Mouse (Mus musculus) midbrain, embryonic 12.5 days (tissue): ENCODE measurements around the gene Ttc9c. TPM values are rescaled to one million over a fixed set of nuclear protein-coding genes. Genes with fewer than 3 reads are reported as not detected.

ENCODE experiments used
- ATAC-seq: fragments of 200-750 bp; cut with Nextera tagmentation; 2 replicates; pipeline ENCODE4 v1.8.0; 2017; ENCODE audit warnings: low read depth, moderate TSS enrichment, moderate library complexity; ENCODE audit not compliant: low FRiP score
- H3K27ac ChIP-seq: fragments of 300-500 bp; sonication (generic); replicated peaks from 2 replicates; pipeline ENCODE4 v1.5.1; 2016; ENCODE audit warnings: mild to moderate bottlenecking
- H3K27me3 ChIP-seq: fragments of 300-500 bp; sonication (generic); 2 replicates; pipeline ENCODE4 v1.6.1; 2016; ENCODE audit warnings: mild to moderate bottlenecking
- H3K36me3 ChIP-seq: fragments of 300-500 bp; sonication (generic); 2 replicates; pipeline ENCODE4 v1.6.1; 2016
- H3K4me1 ChIP-seq: fragments of 300-500 bp; sonication (generic); 2 replicates; pipeline ENCODE4 v1.6.1; 2016
- H3K4me2 ChIP-seq: fragments of 300-500 bp; sonication (generic); replicated peaks from 2 replicates; pipeline ENCODE4 v1.6.1; 2016; ENCODE audit warnings: mild to moderate bottlenecking, moderate library complexity
- H3K4me3 ChIP-seq: fragments of 300-500 bp; sonication (generic); 2 replicates; pipeline ENCODE4 v1.5.1; 2016; ENCODE audit warnings: mild to moderate bottlenecking
- H3K9ac ChIP-seq: fragments of 300-500 bp; sonication (generic); replicated peaks from 2 replicates; pipeline ENCODE4 v1.6.1; 2016; ENCODE audit warnings: mild to moderate bottlenecking, moderate library complexity
- H3K9me3 ChIP-seq: fragments of 300-500 bp; sonication (generic); 2 replicates; pipeline ENCODE4 v1.6.1; 2016; ENCODE audit warnings: mild to moderate bottlenecking
- WGBS: fragments of 180-500 bp; shearing (Covaris S2); methylation state at CpG from one replicate; pipeline ENCODE4 v1.1.7; 2016; 5-methylcytosine and 5-hydroxymethylcytosine counted together
- polyA plus RNA-seq: library from polyadenylated mRNA; unstranded; fragments of >200 nt; fragmentation: Nextera tagmentation; extraction: Ambion mirVana; gene quantifications from 2 replicates; pipeline ENCODE4 v1.2.1, GENCODE M21; 2016

Ttc9c gene
- polyA plus RNA-seq: 65.7 and 69.9 TPM in 2 replicates

DNA sequence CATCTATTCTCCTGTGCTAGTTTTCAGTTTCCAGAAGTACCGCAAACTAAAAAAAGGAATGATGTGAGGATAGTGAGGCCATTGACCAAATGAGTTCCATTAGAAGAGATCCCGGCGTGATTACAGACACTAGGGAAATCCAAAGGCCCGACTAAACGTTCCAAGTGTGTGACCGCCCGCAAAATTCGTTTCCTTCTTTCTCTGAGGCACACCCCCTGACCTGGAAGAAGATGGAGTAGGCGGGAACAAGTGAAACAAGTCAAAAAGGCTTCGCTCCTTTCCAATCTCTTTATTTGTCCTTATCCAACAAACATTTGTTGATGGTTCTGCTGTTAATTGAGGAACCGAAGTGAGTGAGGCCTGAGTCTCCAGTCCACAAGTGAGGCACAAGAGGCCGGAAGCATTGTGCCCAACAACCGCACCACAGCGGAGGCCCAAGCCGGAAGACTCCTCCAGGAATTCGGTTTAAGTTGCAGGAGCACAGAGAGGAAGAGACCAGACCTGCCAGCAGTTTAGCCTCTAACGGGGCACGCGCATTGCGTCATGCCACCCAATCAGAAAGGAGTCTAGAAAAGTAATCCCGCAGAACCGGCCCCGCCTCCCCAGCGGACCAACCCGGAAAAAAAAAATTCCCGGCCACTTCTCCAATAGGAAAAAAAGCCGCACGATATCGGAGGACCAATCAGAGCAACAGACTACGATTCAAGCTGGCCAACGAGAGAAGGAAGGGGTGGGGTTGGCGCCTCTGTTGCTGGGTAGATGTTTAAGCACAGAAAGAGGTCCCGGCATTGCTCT, at the start of gene Ttc9c:
Gene Ttc9c (minus strand): TSS at position 533 of the 795 bp plus-strand sequence.
- peak within 1 kb of the TSS; percentile 99 for H3K9ac ChIP-seq
- peak within 1 kb of the TSS; percentile 100 for H3K4me3 ChIP-seq
- WGBS: under 1% methylated on average over 33 of the region's 33 CpGs
- peaks cover 57% of the 10 kb centered on the region for H3K4me1 ChIP-seq
- H3K36me3 ChIP-seq: peaks cover 37% of the 10 kb centered on the region
- no peaks in the 10 kb centered on the region for H3K27me3 ChIP-seq
- H3K27ac ChIP-seq: peak within 1 kb of the TSS; percentile 99
- peak; percentile 93 for ATAC-seq
- peak within 1 kb of the TSS; percentile 94 for H3K4me2 ChIP-seq
- H3K9me3 ChIP-seq: no peaks in the 10 kb centered on the region

DNA sequence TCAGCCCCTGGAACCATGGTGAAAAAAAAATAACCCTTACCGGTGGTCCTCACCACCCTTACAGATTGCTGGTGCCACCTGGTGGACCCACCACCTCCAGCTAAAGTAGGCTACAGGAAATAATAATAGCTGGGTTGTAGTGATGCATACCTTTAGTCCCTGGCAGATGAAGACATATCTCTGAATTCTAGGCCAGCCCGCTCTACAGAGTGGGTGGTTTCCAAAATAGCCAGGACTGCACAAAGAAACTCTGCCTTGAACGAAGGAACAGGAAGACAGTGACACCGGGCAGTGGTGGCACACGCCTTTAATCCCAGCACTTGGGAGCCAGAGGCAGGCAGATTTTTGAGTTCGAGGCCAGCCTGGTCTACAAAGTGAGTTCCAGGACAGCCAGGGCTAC, 45.1 kb upstream of the Ttc9c start:
- Histone ChIP-seq H3K4me3 (no peak overlapping the region), H3K9me3 (no peaks in the 10 kb centered on the region), H3K4me2 (no peak overlapping the region), H3K36me3 (no peaks in the 10 kb centered on the region), H3K27me3 (no peaks in the 10 kb centered on the region), H3K9ac (no peak overlapping the region), H3K27ac (no peak overlapping the region), H3K4me1 (no peaks in the 10 kb centered on the region)
- ATAC-seq: no peak
- WGBS: 86% methylated on average over 6 of the region's 6 CpGs

DNA sequence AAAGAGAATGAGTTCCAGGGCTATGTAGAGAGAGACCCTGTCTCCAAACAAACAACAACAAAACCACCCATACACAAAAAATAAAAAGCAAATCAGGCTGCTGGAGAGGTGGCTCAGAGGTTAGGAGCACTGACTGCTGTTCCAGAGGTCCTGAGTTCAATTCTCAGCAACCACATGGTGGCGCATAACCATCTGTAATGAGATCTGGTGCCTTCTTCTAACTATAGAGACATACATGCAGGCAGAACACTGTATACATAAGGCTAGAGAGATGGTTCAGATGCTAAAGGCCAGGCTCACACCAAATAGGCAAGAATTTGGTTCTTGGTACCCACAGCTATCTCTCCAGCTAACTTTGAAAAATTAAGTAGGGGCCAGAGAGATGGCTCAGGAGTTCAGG, 39.9 kb upstream of the Ttc9c start:
- ATAC-seq: no peak
- Histone ChIP-seq H3K36me3 (no peaks in the 10 kb centered on the region), H3K4me3 (no peak overlapping the region), H3K9ac (no peak overlapping the region), H3K27ac (no peak overlapping the region), H3K4me1 (no peaks in the 10 kb centered on the region), H3K27me3 (0 out of 2 replicates have a peak, but pooled peaks cover 2% of the 10 kb centered on the region), H3K9me3 (no peaks in the 10 kb centered on the region), H3K4me2 (no peak overlapping the region)
- WGBS: 20% methylated on average over 1 of the region's 1 CpGs

DNA sequence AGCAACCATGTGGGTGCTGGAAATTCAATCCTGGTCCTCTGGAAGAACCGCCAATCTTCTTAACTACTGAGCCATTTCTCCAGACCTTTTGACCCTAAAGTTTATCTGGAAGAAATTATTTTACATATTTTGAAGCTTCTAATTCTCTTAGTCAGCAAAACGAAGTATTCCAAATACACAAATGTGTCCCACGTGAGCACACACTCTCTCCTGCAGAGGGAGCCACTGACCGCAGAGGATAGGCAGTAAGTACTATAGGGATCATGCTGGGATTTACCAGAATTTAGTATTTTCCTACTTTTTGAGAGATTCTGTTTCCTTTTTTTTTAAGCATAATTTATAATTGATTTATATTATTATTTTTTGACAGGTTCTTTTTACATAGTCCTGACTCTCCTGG, 38.6 kb upstream of the Ttc9c start:
- Histone ChIP-seq H3K4me1 (no peaks in the 10 kb centered on the region), H3K4me3 (no peak overlapping the region), H3K9ac (no peak overlapping the region), H3K27ac (no peak overlapping the region), H3K9me3 (no peaks in the 10 kb centered on the region), H3K4me2 (no peak overlapping the region), H3K27me3 (0 out of 2 replicates have a peak, but pooled peaks cover 2% of the 10 kb centered on the region), H3K36me3 (no peaks in the 10 kb centered on the region)
- ATAC-seq: no peak
- 38% methylated on average over 4 of the region's 4 CpGs for WGBS

DNA sequence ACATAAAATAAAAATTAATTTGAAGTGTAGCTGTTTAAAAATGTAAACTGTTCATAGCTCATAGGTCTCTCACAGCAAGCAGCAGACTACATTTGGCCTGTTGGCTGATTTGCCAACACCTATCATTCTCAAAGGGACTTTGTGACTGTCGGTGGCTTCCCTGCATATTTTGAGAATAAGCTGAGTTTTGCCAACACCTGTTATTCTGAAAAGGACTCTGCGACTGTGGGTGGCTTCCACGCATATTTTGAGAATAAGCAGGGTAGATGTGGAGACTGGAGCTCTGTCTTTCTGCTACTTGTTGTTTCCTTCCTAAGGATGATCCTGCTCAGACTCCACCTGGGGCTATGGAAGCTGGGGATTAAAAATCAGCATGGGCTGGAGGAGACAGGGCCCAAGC, 34.0 kb upstream of the Ttc9c start:
- WGBS: 86% methylated on average over 3 of the region's 3 CpGs
- Histone ChIP-seq H3K9me3 (no peaks in the 10 kb centered on the region), H3K27ac (no peak overlapping the region), H3K4me1 (no peaks in the 10 kb centered on the region), H3K9ac (no peak overlapping the region), H3K4me3 (no peak overlapping the region), H3K36me3 (peaks cover 10% of the 10 kb centered on the region; the same call in 1 of the 2 replicates), H3K4me2 (no peak overlapping the region), H3K27me3 (0 out of 2 replicates have a peak, but pooled peaks cover 2% of the 10 kb centered on the region)
- ATAC-seq: no peak

DNA sequence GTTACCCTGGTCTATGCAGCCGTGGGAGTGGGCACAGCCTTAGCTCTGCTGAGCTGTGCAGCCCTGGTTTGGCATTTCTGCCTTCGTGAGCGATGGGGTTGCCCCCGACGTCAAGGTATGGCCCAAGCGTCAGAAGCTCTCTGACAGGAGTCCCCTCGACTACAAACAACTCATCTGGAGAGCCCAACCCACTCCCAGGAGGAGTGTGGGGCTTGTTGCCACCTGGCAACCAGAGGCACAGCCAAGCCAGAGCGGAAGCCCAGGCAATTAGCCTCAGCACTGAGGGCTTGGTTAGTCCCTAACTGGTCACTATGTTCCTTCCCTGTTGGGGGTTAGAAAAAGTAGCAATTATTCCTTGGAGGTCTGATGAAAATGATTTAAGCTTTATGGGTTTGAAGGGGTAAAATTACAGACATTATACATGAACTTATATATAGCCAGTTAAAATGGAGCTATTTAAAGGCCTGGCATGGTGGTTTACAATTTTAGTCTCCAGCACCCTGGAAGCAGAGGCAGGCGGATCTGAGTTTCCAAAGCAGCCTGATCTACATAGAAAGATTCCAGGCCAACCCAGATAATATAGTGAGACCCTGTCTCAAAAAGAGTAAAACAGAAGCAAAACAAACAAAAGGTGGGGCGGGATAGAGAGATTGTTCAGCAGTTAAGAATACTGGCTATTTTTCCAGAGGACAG, 33.2 kb upstream of the Ttc9c start:
- Histone ChIP-seq H3K36me3 (peaks cover 17% of the 10 kb centered on the region), H3K9ac (no peak overlapping the region), H3K27ac (no peak overlapping the region), H3K27me3 (0 out of 2 replicates have a peak, but pooled peaks cover 2% of the 10 kb centered on the region), H3K4me1 (no peaks in the 10 kb centered on the region), H3K9me3 (no peaks in the 10 kb centered on the region), H3K4me2 (no peak overlapping the region), H3K4me3 (no peak overlapping the region)
- no peak for ATAC-seq
- 58% methylated on average over 10 of the region's 10 CpGs for WGBS

DNA sequence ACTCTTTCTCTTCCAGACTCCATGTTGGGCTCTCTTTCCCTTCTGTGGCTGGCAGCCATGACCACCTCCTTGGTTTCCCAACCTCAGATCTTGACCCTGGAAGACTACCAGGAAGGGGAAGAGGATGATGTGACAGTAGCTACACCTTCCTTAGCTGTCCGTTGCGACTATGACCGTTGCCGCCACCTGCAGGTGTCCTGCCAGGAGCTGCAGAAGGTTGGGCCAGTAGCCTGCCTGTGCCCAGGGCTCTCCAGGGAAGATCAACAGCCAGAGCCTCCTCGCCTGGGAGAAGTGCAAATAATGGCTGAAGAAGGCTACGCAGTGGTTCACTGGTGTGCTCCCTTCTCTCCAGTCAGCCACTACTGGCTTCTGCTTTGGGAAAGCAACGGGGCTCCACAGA, 32.5 kb upstream of the Ttc9c start:
- H3K4me2 ChIP-seq: no peak overlapping the region
- H3K36me3 ChIP-seq: peaks cover 24% of the 10 kb centered on the region
- WGBS: 60% methylated on average over 7 of the region's 7 CpGs
- H3K9me3 ChIP-seq: no peaks in the 10 kb centered on the region
- ATAC-seq: no peak
- no peak overlapping the region for H3K9ac ChIP-seq
- H3K27ac ChIP-seq: no peak overlapping the region
- 0 out of 2 replicates have a peak, but pooled peaks cover 2% of the 10 kb centered on the region for H3K27me3 ChIP-seq
- no peak overlapping the region for H3K4me3 ChIP-seq
- no peaks in the 10 kb centered on the region for H3K4me1 ChIP-seq

DNA sequence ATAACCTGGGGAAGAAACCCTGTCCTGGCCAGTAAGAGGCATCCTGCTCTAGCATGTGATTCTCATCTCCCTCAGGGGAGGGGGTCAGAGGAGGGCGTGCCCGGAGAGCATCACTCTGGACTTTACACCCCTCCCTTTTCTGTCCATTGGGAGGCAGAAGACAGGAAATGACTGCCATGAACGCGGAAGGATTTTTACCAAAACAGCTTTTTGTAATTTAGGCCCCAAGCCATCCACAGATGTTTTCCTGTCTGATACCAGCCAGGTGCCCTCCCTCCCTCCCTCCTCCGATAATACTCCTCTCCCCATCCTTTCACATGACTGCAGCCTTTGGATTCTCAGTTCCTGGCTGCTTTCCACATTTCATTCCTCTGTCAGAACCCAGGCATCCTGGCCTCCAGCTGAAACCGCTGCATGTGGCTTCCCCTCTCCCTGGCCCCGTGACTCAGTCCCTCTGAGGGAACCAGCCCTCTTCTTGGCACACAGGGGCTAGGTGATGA, 31.3 kb upstream of the Ttc9c start, which contains the start of gene Lrrn4cl:
Gene Lrrn4cl (plus strand): TSS at position 367 of the 500 bp plus-strand sequence.
- no peaks in the 10 kb centered on the region for H3K9me3 ChIP-seq
- ATAC-seq: no peak
- no peak within 1 kb of the TSS for H3K4me3 ChIP-seq
- peaks cover 36% of the 10 kb centered on the region for H3K36me3 ChIP-seq
- H3K27ac ChIP-seq: no peak within 1 kb of the TSS
- no peaks in the 10 kb centered on the region for H3K27me3 ChIP-seq
- no peaks in the 10 kb centered on the region for H3K4me1 ChIP-seq
- H3K9ac ChIP-seq: no peak within 1 kb of the TSS
- WGBS: 43% methylated on average over 7 of the region's 7 CpGs
- H3K4me2 ChIP-seq: no peak within 1 kb of the TSS

DNA sequence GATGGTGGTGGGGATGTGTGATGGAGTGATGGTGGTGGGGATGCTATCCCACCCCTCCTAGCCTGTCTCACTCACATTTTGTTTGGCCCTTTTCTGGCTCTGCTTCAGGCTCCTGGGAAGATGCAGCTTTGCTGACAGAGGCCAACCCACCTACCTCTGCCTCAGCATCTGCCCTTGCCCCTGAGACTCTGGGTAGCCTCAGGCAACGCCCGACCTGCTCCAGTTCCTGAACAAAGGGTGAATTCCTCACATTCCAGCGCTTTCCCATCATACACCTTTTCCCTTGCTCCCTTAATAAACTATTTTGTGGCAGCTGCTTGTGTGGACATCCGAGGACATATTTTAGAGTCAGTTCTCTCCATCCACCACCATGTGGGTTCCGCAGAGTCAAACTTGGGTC, 29.2 kb upstream of the Ttc9c start:
- Histone ChIP-seq H3K27ac (no peak overlapping the region), H3K4me2 (no peak overlapping the region), H3K36me3 (peaks cover 40% of the 10 kb centered on the region), H3K4me3 (no peak overlapping the region), H3K9me3 (no peaks in the 10 kb centered on the region), H3K4me1 (no peaks in the 10 kb centered on the region), H3K9ac (no peak overlapping the region), H3K27me3 (no peaks in the 10 kb centered on the region)
- no peak for ATAC-seq
- 79% methylated on average over 5 of the region's 5 CpGs for WGBS

DNA sequence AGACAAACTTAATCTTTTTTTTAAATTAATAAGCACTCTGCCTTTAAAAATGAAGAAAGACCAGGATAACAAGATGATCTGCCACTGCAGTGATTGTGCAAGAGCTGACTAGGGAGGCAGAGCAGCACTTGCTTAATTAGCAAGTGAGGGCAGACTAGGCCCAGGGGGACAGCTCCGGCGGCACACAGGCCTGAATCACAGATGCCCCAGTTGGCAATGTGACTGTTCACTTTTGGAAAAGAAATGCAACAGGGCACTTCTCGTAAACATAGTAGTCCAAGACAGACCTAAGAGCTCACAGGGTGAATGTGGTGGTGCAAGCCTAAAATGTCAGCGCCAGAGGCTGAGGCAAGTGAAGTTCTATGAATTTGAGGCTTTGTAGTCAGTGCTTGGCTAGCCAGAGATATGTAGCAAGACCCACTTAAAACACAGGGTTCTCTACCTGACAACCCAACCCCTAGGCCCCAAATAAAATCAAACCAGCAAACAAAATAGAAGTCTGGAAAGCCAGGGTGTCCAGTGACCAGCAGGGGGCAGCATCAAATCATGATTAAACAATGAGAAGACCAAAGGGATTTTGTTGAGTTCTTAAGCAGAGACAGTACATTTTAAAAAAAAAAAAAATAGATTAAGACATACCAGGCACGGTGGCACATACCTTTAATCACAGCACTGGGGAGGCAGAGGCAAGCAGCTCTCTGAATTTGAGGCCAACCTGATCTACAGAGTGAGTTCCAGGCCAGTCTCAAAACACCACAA, 25.4 kb upstream of the Ttc9c start:
- ATAC-seq: no peak
- H3K27ac ChIP-seq: no peak overlapping the region
- H3K4me2 ChIP-seq: no peak overlapping the region
- H3K9me3 ChIP-seq: no peaks in the 10 kb centered on the region
- no peak overlapping the region for H3K4me3 ChIP-seq
- H3K4me1 ChIP-seq: peaks cover 16% of the 10 kb centered on the region
- no peaks in the 10 kb centered on the region for H3K27me3 ChIP-seq
- WGBS: 57% methylated on average over 5 of the region's 5 CpGs
- H3K9ac ChIP-seq: no peak overlapping the region
- peaks cover 59% of the 10 kb centered on the region for H3K36me3 ChIP-seq

DNA sequence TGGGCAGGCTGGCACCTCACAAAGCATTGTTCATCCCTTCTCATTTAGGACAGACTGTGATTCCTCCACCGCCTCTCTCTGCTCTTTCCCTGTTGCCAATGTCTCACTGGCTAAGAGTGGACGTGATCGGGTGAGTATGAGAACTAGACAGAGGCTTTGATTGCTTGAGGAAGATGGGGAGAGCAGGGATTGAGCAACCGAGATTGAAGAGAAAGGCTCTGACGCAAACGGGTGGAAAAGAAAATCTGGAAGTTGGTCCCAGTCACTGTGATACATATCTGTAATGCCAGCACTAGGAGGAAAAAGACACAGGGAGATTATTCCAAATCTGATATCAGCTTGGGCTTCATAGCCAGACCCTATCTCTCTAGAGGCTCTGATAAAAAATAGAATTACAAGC, 23.8 kb upstream of the Ttc9c start:
- peaks cover 28% of the 10 kb centered on the region for H3K4me1 ChIP-seq
- 87% methylated on average over 6 of the region's 6 CpGs for WGBS
- H3K4me2 ChIP-seq: no peak overlapping the region
- H3K9ac ChIP-seq: no peak overlapping the region
- ATAC-seq: no peak
- H3K27me3 ChIP-seq: no peaks in the 10 kb centered on the region
- H3K9me3 ChIP-seq: no peaks in the 10 kb centered on the region
- no peak overlapping the region for H3K4me3 ChIP-seq
- peaks cover 48% of the 10 kb centered on the region for H3K36me3 ChIP-seq
- no peak overlapping the region for H3K27ac ChIP-seq
